Mouse (Mus musculus) monocyte, adult 2 months (primary cell): ENCODE measurements around the gene Cfap74.
"Not testable (repeated sequence)": the region's sequence is repeated elsewhere in the genome, so short reads cannot be mapped to it uniquely, and the experiment has no call there.

Experiments
- DNase-seq, 2 experiments: peaks; one replicate each; pipeline ENCODE4 v3.0.0; 2022; ENCODE audit warnings: low spot score in 2 of 2, low read depth in 1 of 2

Cfap74 gene

DNA sequence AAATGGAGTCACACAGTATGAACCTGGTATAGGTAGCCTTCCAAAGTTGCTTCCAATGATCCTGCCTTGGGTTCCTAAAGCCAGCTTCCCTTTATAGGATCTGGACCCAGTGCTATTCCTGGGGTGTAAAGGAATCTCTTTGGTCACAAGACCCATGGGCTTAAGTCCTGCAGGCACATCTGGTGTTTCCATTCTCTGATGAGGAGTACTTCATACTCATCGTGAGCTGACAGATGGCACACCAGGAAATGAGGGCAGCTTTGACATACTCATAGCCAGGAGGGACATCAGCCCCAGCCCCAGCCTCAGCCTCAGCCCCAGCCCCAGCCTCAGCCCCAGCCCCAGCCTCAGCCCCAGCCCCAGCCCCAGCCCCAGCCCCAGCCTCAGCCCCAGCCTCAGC lies 6.5 kb upstream of the Cfap74 start:
- DNase-seq: no peak

GRCm38 (mm10) chr4:155408695-155409057 lies 314 bp upstream of the Cfap74 start:
- no peak for DNase-seq

- DNase-seq: no peak
Measured at GRCm38 (mm10) chr4:155412124-155412523, 3.1 kb downstream of the Cfap74 start.

GRCm38 (mm10) chr4:155413641-155414335 lies 4.8 kb downstream of the Cfap74 start:
- no peak for DNase-seq

DNA sequence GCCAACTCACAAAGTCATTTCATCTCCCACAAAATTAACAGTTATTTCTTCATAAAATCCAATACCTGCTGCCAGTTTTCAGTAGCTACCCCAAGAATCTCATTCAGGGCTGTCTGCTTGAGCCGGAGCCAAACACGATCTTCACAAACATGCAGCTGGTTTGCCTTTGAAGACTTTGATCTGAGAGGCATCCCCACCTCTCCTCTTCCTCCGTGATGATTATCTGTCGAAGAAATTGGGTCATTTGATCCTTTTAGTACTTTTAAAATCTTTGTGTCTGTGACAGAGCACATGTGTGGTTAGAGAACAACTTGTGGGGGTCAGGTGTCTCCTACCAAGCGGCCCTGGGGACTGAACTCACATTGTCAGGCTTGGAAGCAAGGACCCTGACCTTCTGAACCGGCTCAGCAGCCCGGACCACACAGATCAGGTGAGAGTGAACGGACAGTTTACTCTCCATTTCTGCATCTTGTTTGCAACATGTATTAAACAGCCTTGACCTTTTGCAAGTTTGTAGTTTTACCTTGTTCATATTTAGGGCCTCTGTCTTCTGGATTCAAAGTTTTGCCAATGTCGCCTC lies 5.8 kb downstream of the Cfap74 start:
- DNase-seq: no peak

GRCm38 (mm10) chr4:155420137-155420536 lies 11.1 kb downstream of the Cfap74 start:
- no peak for DNase-seq

- not testable (repeated sequence) for DNase-seq
Measured at GRCm38 (mm10) chr4:155421412-155422370, 12.7 kb downstream of the Cfap74 start.

- DNase-seq: no peak
Measured at GRCm38 (mm10) chr4:155423988-155424387, 15.0 kb downstream of the Cfap74 start.

DNA sequence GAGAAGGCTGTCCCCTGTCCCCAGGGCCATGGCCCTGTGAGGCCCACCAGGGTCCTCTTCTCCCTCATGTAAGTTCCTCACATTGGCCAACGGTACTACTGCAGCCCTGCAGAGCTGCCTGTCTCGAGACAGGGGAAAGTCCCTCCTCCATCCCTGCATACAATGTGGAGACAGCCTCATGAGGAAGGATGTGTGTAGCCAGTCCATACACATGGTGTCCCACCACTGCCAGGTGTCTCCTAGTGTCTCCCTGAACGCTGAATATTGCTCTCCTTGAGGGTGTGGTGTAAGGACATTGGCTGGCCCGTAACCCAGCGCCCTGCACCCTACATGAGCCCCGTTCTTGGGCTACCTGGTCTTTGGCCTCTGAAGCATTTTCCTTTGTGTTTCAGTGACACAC lies 17.3 kb downstream of the Cfap74 start:
- no peak for DNase-seq

GRCm38 (mm10) chr4:155428442-155428841 lies 19.5 kb downstream of the Cfap74 start:
- DNase-seq: no peak

GRCm38 (mm10) chr4:155429202-155429601 lies 20.2 kb downstream of the Cfap74 start:
- DNase-seq: no peak

- no peak for DNase-seq
Measured at GRCm38 (mm10) chr4:155432358-155432757, 23.4 kb downstream of the Cfap74 start.

GRCm38 (mm10) chr4:155433993-155434392 lies 25.0 kb downstream of the Cfap74 start:
- DNase-seq: no peak

DNA sequence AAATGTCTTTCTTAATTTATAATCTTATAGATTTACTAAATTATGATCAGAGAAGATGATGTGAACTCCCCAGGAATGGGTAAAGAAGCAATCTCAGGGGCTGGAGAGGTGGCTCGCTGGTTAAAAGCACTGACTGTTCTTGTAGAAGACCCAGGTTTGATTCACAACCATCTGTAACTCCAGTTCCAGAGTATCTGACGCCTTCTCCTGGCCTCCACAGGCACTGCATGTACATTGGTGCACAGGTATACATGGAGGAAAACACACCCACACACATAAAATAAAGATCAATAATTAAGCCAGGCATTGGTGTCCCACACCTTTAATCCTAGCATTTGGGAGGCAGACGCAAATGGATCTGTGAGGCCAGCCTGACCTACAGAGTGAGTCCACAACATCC lies 33.8 kb downstream of the Cfap74 start:
- no peak for DNase-seq

DNA sequence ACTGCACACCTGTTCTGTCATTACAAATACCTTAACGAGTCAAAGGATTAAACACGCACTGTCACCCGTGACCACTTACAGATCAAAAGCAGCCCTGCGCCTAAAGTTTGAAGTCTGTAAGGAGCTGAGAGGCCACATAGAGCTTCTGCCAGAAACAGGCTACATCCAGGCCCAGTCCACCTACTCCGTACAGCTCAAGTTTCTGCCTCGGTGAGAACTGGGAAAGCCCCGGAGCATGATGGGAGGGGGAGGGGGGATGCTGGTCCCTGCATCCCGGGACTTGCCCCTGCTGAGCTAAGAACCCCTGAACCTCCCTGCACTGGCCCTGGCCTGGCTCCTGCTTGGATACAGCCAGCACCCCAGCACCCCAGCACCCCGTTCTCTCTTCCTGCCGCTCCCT lies 42.6 kb downstream of the Cfap74 start:
- no peak for DNase-seq

DNA sequence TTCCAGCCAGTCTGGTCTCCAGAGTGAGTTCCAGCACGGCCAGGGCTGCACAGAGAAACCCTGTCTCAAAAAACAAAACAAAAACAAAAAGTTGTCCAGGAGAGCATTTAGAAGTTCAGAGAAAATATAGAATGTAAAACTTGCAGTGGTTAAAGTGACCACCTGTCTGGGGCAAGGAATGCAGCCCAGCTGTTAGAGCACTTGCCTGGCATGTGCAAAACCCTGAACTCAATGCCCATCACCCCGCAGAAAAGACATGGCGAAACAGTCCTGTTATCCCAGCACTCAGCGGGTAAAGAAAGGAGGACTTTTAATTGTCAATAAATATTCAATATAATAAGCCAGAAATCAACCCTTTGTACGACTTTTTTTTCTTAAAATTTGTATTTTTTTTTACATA lies 49.6 kb downstream of the Cfap74 start:
- DNase-seq: no peak

DNA sequence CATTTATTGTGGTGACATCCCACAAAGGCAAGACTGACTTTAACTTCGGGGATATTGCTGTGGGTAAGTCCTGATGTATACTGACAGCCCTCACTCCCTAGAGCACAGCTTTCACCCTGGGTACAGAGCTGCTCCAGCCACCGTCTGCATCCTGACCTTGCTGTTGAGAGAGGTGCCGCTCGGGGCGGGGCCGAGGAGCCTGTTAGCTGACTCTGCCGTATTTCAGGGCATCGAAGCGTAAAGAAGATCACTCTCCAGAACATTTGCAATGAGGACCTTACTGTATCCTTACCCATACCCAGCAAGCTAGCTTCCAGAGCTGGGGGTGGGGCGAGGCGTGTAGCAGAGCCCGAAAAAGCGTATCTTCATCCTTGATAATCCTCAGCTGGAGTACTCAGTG lies 54.1 kb downstream of the Cfap74 start:
- no peak for DNase-seq

- DNase-seq: no peak
Measured at GRCm38 (mm10) chr4:155463611-155464010, 54.6 kb downstream of the Cfap74 start.

- DNase-seq: no peak
Measured at GRCm38 (mm10) chr4:155464061-155464460, 55.1 kb downstream of the Cfap74 start.

- no peak for DNase-seq
Measured at GRCm38 (mm10) chr4:155465607-155466006, 56.6 kb downstream of the Cfap74 start.

GRCm38 (mm10) chr4:155466080-155466479 lies 57.1 kb downstream of the Cfap74 start:
- DNase-seq: no peak
